Mouse (Mus musculus) small intestine, adult 2 months (tissue): ENCODE measurements around the gene Tkfc. TPM values are rescaled to one million over a fixed set of nuclear protein-coding genes. Genes with fewer than 3 reads are reported as not detected.

Experiments
- H3K27ac ChIP-seq: fragments of 200-500 bp; 2 replicates; pipeline ENCODE4 v1.5.1; 2012; ENCODE audit warnings: low read depth, low read length, control low read depth, inconsistent platforms; ENCODE audit not compliant: insufficient read depth
- H3K27me3 ChIP-seq: fragments of 200-500 bp; 2 replicates; pipeline ENCODE4 v1.6.1; 2012; ENCODE audit warnings: mild to moderate bottlenecking, moderate library complexity, low read length, inconsistent platforms; ENCODE audit not compliant: control insufficient read depth, insufficient read depth
- H3K36me3 ChIP-seq: fragments of 200-500 bp; 2 replicates; pipeline ENCODE4 v1.6.1; 2012; ENCODE audit warnings: mild to moderate bottlenecking, low read length, control low read depth, inconsistent platforms; ENCODE audit not compliant: control insufficient read depth, insufficient read depth
- H3K4me1 ChIP-seq: fragments of 200-500 bp; 2 replicates; pipeline ENCODE4 v1.6.1; 2012; ENCODE audit warnings: low read length, inconsistent platforms, mixed read lengths; ENCODE audit not compliant: control insufficient read depth, insufficient read depth, insufficient read length
- H3K4me3 ChIP-seq: fragments of 200-500 bp; 2 replicates; pipeline ENCODE4 v1.5.1; 2012; ENCODE audit warnings: low read depth, mild to moderate bottlenecking, control low read depth, inconsistent platforms, low read length, moderate library complexity
- CTCF ChIP-seq: fragments of 200-500 bp; IDR thresholded peaks from 2 replicates; pipeline ENCODE4 v1.5.1; 2012; ENCODE audit warnings: low read depth, mild to moderate bottlenecking, control low read depth, inconsistent platforms, low read length, moderate library complexity, mixed read lengths; ENCODE audit not compliant: insufficient replicate concordance, insufficient read length; ENCODE audit errors: extremely low read depth
- POLR2A ChIP-seq: fragments of 200-500 bp; IDR thresholded peaks from 2 replicates; pipeline ENCODE4 v1.6.1; 2012; ENCODE audit warnings: low read depth, mild to moderate bottlenecking, control low read depth, inconsistent platforms, low read length, moderate library complexity
- WGBS: fragments of 180-500 bp; shearing (Covaris S2); methylation state at CpG from one replicate; pipeline ENCODE4 v1.1.7; 2018; 5-methylcytosine and 5-hydroxymethylcytosine counted together
- polyA plus RNA-seq: library from polyadenylated mRNA; depleted of rRNA; stranded (reverse); fragments of >200 nt; gene quantifications from 2 replicates; pipeline ENCODE4 v1.2.3, GENCODE M21; 2012; rRNA removed

Gene Tkfc
- polyA plus RNA-seq, 1 experiment: 224 TPM

GRCm38 (mm10) chr19:10557001-10557400 is 48.5 kb downstream of the Tkfc start:
- no peak for TF ChIP-seq CTCF
- TF ChIP-seq POLR2A: no peak
- 73% methylated on average over 2 of the region's 2 CpGs for WGBS

DNA sequence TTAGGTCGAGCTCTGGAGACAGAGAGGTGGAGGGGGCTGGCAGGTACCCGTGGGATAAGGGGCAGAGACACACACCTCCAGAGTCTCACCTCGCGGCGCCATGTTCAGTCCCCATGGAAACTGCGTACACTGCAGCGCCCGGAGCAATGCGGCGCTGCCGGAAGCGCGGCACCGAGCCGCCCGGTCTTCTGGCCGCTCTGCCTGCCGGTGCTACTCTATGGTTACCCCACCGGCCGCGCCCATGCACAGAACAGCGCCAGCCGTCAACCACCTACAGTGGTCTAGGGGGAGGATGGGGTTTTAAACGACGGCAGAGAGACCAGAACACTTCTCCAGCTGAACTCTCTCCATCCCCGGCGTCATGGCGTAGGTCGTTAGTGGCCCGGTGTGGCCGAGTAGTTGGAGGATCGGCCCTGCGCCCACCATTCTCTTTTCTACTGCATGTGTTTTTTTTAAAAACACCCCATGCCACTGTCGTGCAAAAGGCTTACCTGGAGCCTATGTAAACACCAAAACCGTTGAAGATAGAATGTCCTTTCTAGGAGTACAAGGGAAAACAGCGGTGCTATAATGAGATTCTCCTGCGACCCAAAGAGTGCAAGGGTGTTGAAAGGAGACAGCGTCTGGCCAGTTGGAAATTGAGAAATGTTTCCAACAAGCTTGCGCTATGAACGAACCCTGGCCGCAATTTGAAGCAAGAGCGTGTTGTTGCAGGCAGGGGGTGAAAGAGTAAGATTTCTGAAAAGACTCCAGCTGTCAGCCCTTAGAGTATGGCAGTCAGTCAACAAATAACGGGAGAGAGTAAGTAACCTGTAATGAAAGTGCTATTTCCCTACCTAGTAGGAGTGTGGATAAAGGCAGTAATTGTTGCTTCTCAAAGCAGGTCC is 49.6 kb downstream of the Tkfc start, which contains the start of gene Tmem216:
Gene Tmem216, minus strand, starts transcription at position 615 of the 887 bp plus-strand sequence.
- H3K27me3 ChIP-seq: no peaks in the 10 kb centered on the region
- H3K4me3 ChIP-seq: peak within 1 kb of the TSS; percentile 79
- no peak within 1 kb of the TSS for H3K27ac ChIP-seq
- H3K36me3 ChIP-seq: peaks cover 6% of the 10 kb centered on the region
- peaks cover 6% of the 10 kb centered on the region; the same call in 1 of the 2 replicates for H3K4me1 ChIP-seq
- WGBS: under 1% methylated on average over 43 of the region's 43 CpGs
- TF ChIP-seq POLR2A (no peak), CTCF (no peak)

More at GRCm38 (mm10) chr19:10557001-10557400, 48.5 kb downstream of the Tkfc start:
- H3K36me3 ChIP-seq: no peaks in the 10 kb centered on the region
- no peak overlapping the region for H3K4me3 ChIP-seq
- H3K4me1 ChIP-seq: peaks cover 6% of the 10 kb centered on the region; the same call in 1 of the 2 replicates
- H3K27me3 ChIP-seq: no peaks in the 10 kb centered on the region
- H3K27ac ChIP-seq: no peak overlapping the region

DNA sequence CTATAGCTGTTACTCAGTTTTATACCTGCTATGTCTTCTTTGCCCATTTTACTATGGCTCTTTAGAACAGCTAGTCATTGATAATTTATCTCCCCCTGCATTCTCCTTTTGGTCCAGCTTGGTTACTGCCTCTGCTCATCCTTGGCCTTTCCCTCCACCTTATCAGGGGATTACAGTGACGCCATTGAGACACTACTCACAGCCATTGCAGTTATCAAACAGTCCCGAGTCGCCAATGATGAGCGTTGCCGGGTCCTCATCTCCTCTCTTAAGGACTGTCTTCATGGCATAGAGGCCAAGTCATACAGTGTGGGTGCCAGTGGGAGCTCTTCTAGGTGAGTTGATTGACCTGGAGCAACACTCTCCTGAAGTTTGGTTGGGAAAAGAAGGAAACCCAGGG is 66.0 kb downstream of the Tkfc start:
- Histone ChIP-seq H3K4me1 (no peaks in the 10 kb centered on the region), H3K27ac (no peak overlapping the region), H3K4me3 (no peak overlapping the region), H3K27me3 (no peaks in the 10 kb centered on the region), H3K36me3 (peaks cover 71% of the 10 kb centered on the region)
- 88% methylated on average over 5 of the region's 5 CpGs for WGBS
- TF ChIP-seq POLR2A: no peak
- TF ChIP-seq CTCF: no peak

Other genes starting within 250 kb of the Tkfc start
- gene Syt7, start 216.6 kb downstream of the Tkfc start, polyA plus RNA-seq: 2.6 and 10.5 TPM in 2 replicates
- gene Lrrc10b, start 148.2 kb downstream of the Tkfc start, polyA plus RNA-seq: 5.5 and 5.9 TPM in 2 replicates
- 0.41 and 0.87 TPM in 2 replicates for gene Ppp1r32, start 122.7 kb downstream of the Tkfc start, polyA plus RNA-seq
- 11.1 and 24.9 TPM in 2 replicates for gene Cpsf7, start 80.4 kb downstream of the Tkfc start, polyA plus RNA-seq
- 10.3 and 17.1 TPM in 2 replicates for gene Sdhaf2, start 79.5 kb downstream of the Tkfc start, polyA plus RNA-seq
- gene Tmem216, start 49.4 kb downstream of the Tkfc start, polyA plus RNA-seq: 3.2 and 3.7 TPM in 2 replicates
- 18.1 and 31.6 TPM in 2 replicates for gene Cyb561a3, start 28.5 kb downstream of the Tkfc start, polyA plus RNA-seq
- 3.1 and 3.4 TPM in 2 replicates for gene Tmem138, start 28.3 kb downstream of the Tkfc start, polyA plus RNA-seq
- gene Ddb1, start 327 bp downstream of the Tkfc start, polyA plus RNA-seq: 37.7 and 57.2 TPM in 2 replicates
- gene Vwce, start 28.6 kb upstream of the Tkfc start, polyA plus RNA-seq: 5.5 and 11.3 TPM in 2 replicates
- 1.1 TPM in 1 of 2 replicates, not detected in the other for gene Pga5, start 72.4 kb upstream of the Tkfc start, polyA plus RNA-seq
- 20.2 and 37.6 TPM in 2 replicates for gene Vps37c, start 83.1 kb upstream of the Tkfc start, polyA plus RNA-seq
- 2.2 and 2.6 TPM in 2 replicates for gene Cd5, start 133.3 kb upstream of the Tkfc start, polyA plus RNA-seq
- gene Cd6, start 224.4 kb upstream of the Tkfc start, polyA plus RNA-seq: 3.0 and 5.4 TPM in 2 replicates
- 9.1 and 14.4 TPM in 2 replicates for gene Slc15a3, start 234.1 kb upstream of the Tkfc start, polyA plus RNA-seq